Mouse (Mus musculus) embryonic fibroblast, embryonic 13.5 days (primary cell): ENCODE measurements around the gene Bsn. TPM values are rescaled to one million over a fixed set of nuclear protein-coding genes. Genes with fewer than 3 reads are reported as not detected.
A peak's percentile ranks its signal among the peaks of the same experiment; 100 is the strongest.

ENCODE experiments used
- H3K27ac ChIP-seq: 2 replicates; pipeline ENCODE4 v1.5.1; 2012; ENCODE audit warnings: low read length, control low read depth, inconsistent platforms; ENCODE audit not compliant: insufficient read depth
- H3K4me1 ChIP-seq: 2 replicates; pipeline ENCODE4 v1.6.1; 2011; ENCODE audit warnings: low read length; ENCODE audit not compliant: control insufficient read depth, insufficient read depth
- H3K4me3 ChIP-seq: 2 replicates; pipeline ENCODE4 v1.5.1; 2011; ENCODE audit warnings: mild to moderate bottlenecking, control low read depth, low read length; ENCODE audit not compliant: insufficient read depth
- CTCF ChIP-seq: IDR thresholded peaks from 2 replicates; pipeline ENCODE4 v1.5.1; 2011; ENCODE audit warnings: mild to moderate bottlenecking, control low read depth, low read length, moderate library complexity, borderline replicate concordance; ENCODE audit not compliant: insufficient read depth
- POLR2A ChIP-seq: IDR thresholded peaks from 2 replicates; pipeline ENCODE4 v1.6.1; 2011; ENCODE audit warnings: low read depth, mild to moderate bottlenecking, control low read depth, low read length, moderate library complexity
- polyA plus RNA-seq: library from polyadenylated mRNA; stranded (reverse); fragments of >200 nt; gene quantifications from 2 replicates; pipeline ENCODE4 v1.2.4, GENCODE M21; 2011; ENCODE audit warnings: low read depth; ENCODE audit not compliant: missing spikeins, insufficient read length

The Bsn gene
- polyA plus RNA-seq, 1 experiment, result 0.25 TPM

GRCm38 (mm10) chr9:108063361-108063760 lies 126.8 kb downstream of the Bsn start:
- Histone ChIP-seq H3K4me1 (no peaks in the 10 kb centered on the region), H3K4me3 (no peak overlapping the region), H3K27ac (no peak overlapping the region)
- no peak for TF ChIP-seq POLR2A
- no peak for TF ChIP-seq CTCF

GRCm38 (mm10) chr9:108062142-108062541 lies 128.0 kb downstream of the Bsn start:
- TF ChIP-seq POLR2A, result no peak
- TF ChIP-seq CTCF, result no peak
- Histone ChIP-seq H3K4me3 (no peak overlapping the region), H3K4me1 (no peaks in the 10 kb centered on the region), H3K27ac (no peak overlapping the region)

GRCm38 (mm10) chr9:108058291-108058690 lies 131.9 kb downstream of the Bsn start:
- no peaks in the 10 kb centered on the region for H3K4me1 ChIP-seq
- H3K4me3 ChIP-seq, result no peak overlapping the region
- no peak for TF ChIP-seq CTCF
- H3K27ac ChIP-seq, result no peak overlapping the region

GRCm38 (mm10) chr9:108057262-108057562 lies 133.0 kb downstream of the Bsn start:
- no peaks in the 10 kb centered on the region for H3K4me1 ChIP-seq
- H3K4me3 ChIP-seq, result no peak overlapping the region
- TF ChIP-seq CTCF, result no peak
- no peak for TF ChIP-seq POLR2A
- H3K27ac ChIP-seq, result no peak overlapping the region

- no peak for TF ChIP-seq CTCF
- no peak overlapping the region for H3K27ac ChIP-seq
- no peaks in the 10 kb centered on the region for H3K4me1 ChIP-seq
- H3K4me3 ChIP-seq, result no peak overlapping the region
Measured at GRCm38 (mm10) chr9:108056361-108057261, 133.6 kb downstream of the Bsn start.

GRCm38 (mm10) chr9:108055661-108056237 lies 134.4 kb downstream of the Bsn start:
- no peaks in the 10 kb centered on the region for H3K4me1 ChIP-seq
- H3K4me3 ChIP-seq, result no peak overlapping the region
- TF ChIP-seq CTCF (no peak), POLR2A (0 out of 2 replicates have a peak, but pooled peaks have one; percentile 11)
- H3K27ac ChIP-seq, result no peak overlapping the region

GRCm38 (mm10) chr9:108055061-108055460 lies 135.1 kb downstream of the Bsn start:
- no peak overlapping the region for H3K27ac ChIP-seq
- H3K4me3 ChIP-seq, result no peak overlapping the region
- TF ChIP-seq CTCF (no peak), POLR2A (no peak)
- H3K4me1 ChIP-seq, result no peaks in the 10 kb centered on the region

- Histone ChIP-seq H3K27ac (no peak overlapping the region), H3K4me1 (no peaks in the 10 kb centered on the region), H3K4me3 (no peak overlapping the region)
- peak; percentile 14 for TF ChIP-seq POLR2A
- no peak for TF ChIP-seq CTCF
Measured at GRCm38 (mm10) chr9:108054331-108055040, 135.7 kb downstream of the Bsn start.

- H3K4me1 ChIP-seq, result no peaks in the 10 kb centered on the region
- H3K4me3 ChIP-seq, result no peak overlapping the region
- no peak overlapping the region for H3K27ac ChIP-seq
- TF ChIP-seq CTCF (no peak), POLR2A (0 out of 2 replicates have a peak, but pooled peaks have one; percentile 5)
Measured at GRCm38 (mm10) chr9:108053665-108054225, 136.4 kb downstream of the Bsn start.
